Mouse (Mus musculus) cerebellum, adult 8-10 months (tissue): ENCODE data around the gene Ankrd33b.
A peak's percentile ranks its signal among the peaks of the same experiment; 100 is the strongest.

ENCODE experiments used
- DNase-seq: peaks from one replicate; pipeline ENCODE4 v3.0.0; 2022

The Ankrd33b gene

GRCm38 (mm10) chr15:31258693-31259439, 108.7 kb downstream of the Ankrd33b start:
- DNase-seq, result no peak

GRCm38 (mm10) chr15:31258029-31258692, 109.4 kb downstream of the Ankrd33b start:
- no peak for DNase-seq

GRCm38 (mm10) chr15:31257329-31257728, 110.2 kb downstream of the Ankrd33b start:
- no peak for DNase-seq

- DNase-seq, result no peak
Observed at GRCm38 (mm10) chr15:31255762-31256161, 111.8 kb downstream of the Ankrd33b start.

DNA sequence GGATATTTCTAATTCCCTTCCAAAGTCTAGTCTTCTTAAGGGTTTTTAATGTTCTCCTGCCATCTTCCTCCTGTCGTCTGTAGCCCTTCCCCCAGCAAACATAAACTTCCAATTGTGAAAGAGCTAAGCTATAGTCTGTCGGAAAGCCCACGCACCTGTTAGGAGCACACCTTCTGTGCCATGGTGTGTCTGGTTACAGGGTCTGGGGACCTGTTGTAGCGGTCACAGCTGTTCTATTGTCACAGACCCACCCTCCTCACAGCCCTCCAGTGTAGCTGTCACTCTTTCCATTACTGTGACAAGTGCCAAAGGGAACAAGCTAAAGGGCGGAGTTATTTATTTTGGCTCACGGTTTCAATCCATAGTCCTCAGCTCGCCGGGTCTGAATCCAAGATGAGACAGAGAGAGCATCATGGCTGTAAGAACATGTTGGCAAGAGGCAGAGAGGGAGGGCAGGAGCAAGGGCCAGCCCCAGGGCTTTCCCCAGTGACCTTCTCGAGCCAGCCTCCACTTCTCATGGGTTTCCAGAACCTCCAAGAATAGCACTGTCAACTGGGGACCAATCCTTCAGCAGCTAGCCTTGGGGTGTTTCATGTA, 112.5 kb downstream of the Ankrd33b start:
- DNase-seq, result no peak

DNA sequence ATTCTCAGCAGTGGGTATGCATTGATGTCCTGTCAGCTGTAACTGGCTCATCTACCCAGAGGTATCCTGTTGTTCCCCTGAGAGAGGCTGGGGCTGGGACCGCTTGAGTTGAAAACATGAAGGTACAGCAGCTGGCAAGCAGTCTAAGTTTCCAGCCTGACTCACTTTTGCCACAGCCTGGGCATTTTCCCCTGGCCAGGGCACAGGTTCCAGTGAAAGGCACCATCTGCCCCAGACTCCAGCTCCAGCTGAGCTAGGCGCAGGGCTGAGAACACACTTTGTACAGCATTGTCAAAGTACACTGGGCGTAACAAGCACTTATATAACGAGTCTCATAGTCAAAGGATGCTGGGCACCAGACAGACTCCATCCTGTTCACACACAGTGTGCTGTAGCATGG, 113.6 kb downstream of the Ankrd33b start:
- no peak for DNase-seq

- no peak for DNase-seq
Observed at GRCm38 (mm10) chr15:31253380-31253779, 114.1 kb downstream of the Ankrd33b start.

- DNase-seq, result no peak
Observed at GRCm38 (mm10) chr15:31252590-31253311, 114.8 kb downstream of the Ankrd33b start.

GRCm38 (mm10) chr15:31251189-31251588, 116.3 kb downstream of the Ankrd33b start:
- no peak for DNase-seq

GRCm38 (mm10) chr15:31250676-31251075, 116.8 kb downstream of the Ankrd33b start:
- DNase-seq, result no peak

DNA sequence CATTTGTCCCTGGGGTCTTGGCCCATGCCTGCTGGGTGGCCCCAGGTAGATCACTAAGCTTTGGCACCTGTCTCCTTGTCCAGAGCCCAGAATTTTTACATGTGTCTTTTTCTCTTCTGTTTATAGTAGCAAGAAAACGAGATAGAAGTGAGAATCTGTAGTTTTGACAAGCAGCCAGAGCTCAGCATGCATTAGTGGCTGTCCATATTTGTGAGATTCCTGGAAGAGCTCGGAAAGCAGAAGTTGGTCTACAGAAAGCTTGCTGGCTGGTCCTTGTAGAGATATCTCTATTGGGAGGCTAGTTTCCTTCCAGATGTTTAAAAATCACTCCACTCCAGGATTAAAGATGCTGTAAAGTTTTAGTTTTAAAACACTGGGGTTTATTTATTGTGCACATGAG, 117.5 kb downstream of the Ankrd33b start:
- no peak for DNase-seq

DNA sequence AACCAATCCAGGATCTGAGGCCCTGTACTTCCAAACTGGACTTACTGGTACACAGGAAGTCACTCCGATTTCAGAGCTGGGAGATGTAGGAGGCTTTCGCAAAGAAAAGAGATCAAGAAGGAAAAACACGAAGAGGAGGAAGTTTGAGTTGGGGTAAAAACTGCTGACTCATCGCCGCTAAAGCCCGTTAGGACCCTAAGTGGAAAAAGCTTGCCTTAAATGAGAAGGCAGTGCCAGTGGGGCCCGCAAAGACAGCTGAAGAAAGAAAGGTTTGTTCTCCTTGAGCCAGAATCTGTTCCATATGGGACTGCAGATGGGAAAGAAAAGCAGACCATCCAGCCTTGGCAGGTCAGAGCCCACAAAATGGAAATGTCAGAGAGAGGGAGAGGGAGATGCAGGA, 118.6 kb downstream of the Ankrd33b start:
- DNase-seq, result no peak

DNA sequence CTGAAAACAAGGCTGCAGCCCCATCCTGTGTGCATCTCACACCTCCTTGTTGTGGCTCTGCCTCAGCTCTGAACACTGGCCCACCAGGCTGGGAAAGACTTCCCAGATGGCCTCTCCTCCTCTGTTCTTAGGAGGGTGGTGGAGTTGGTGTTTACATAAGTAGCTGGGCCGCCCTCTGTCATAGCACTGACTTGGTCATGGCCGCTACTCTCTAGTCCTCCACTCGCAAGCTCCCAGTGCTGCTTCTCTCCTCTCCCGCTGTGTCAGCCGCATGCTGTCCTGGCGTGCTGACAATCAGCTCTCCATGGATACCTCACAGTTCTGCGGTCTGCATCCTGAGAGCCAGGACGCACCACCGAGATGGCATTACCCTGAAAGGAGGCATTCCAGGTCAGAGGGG, 120.5 kb downstream of the Ankrd33b start:
- peak; percentile 53 for DNase-seq

- DNase-seq, result no peak
Observed at GRCm38 (mm10) chr15:31245934-31246333, 121.6 kb downstream of the Ankrd33b start.

DNA sequence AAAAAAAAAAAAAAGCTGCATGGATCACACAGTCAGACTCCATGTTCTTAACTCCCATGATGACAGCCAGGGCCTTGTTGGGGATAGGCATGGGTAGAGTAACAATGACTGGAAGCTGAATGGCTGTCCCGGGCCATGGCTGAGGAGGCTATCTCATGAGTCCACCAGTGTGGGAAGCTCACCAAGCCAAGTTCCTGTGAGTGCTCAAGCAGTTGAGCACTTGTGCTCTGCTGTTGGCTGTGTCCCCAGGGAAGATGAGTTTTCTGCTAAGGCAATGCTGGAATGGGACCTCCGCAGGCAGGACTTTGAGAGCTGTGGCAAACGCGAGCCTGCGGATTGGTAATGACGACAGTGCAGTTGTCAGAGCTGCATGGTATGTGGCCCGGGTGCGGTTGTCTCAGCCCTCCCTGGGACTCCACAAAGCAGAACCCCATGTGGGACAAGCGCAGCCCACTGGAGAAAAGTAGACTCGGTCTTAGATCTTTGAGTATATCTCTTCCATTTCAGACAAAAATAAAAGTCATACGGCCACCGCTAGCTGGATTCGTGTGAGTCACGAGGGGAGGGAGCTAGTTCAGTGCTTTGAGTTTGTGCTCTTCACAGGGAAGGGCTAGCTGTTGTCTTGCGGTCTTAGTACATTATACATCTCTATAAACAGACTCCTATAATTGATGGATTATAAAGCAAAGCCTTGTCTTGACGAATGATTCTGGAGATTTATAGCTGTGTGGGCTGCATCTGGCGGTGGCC, 122.7 kb downstream of the Ankrd33b start:
- no peak for DNase-seq

DNA sequence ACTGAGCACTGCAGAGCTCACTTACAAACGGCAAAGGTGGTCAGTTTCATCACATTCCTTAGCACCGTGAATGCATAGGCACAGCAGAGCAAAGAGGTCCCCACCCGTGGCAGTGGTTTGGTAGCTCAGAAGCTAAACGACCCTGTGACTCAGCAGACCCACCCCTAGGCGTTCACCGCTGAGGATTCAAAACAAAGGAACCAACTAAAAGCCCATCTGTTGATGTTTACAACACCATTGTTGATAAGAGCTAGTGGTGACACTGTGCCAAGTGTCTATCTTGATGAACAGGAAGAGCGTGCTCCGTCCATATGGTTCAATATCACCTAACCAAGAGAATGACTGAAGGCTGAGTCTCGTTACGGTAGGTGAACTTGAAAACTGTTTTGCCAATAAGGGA, 124.3 kb downstream of the Ankrd33b start:
- DNase-seq, result no peak
